Mouse (Mus musculus) heart, embryonic 14.5 days (tissue): ENCODE results near the gene Tcn2. TPM values are rescaled to one million over a fixed set of nuclear protein-coding genes. Genes with fewer than 3 reads are reported as not detected.
A peak's percentile ranks its signal among the peaks of the same experiment; 100 is the strongest.

Source experiments
- ATAC-seq: fragments of 200-750 bp; cut with Nextera tagmentation; 2 replicates; pipeline ENCODE4 v1.8.0; 2017; ENCODE audit warnings: low read depth, moderate TSS enrichment; ENCODE audit not compliant: insufficient number of reproducible peaks, insufficient read depth, low FRiP score
- H3K27ac ChIP-seq, 2 experiments: fragments of 200-500 bp in 1 of 2; fragments of 300-500 bp in 1 of 2; sonication (generic) in 1 of 2; replicated peaks in 1 of 2; 2 replicates each; pipeline ENCODE4 v1.5.1; 2012 to 2014; ENCODE audit warnings: low read depth in 2 of 2, low read length in 2 of 2, control low read depth in 1 of 2, mild to moderate bottlenecking in 1 of 2, mixed read lengths in 1 of 2; ENCODE audit not compliant: control insufficient read depth in 1 of 2, insufficient read depth in 1 of 2
- H3K27me3 ChIP-seq: fragments of 300-500 bp; sonication (generic); 2 replicates; pipeline ENCODE4 v1.6.1; 2014; ENCODE audit warnings: mild to moderate bottlenecking, low read length, control low read depth; ENCODE audit not compliant: control insufficient read depth, insufficient read depth
- H3K36me3 ChIP-seq: fragments of 300-500 bp; sonication (generic); 2 replicates; pipeline ENCODE4 v1.6.1; 2014; ENCODE audit warnings: mild to moderate bottlenecking, control low read depth, low read length, mixed read lengths; ENCODE audit not compliant: control insufficient read depth, insufficient read depth
- H3K4me1 ChIP-seq, 2 experiments: fragments of 200-500 bp in 1 of 2; fragments of 300-500 bp in 1 of 2; sonication (generic) in 1 of 2; 2 replicates each; pipeline ENCODE4 v1.6.1; 2012 to 2014; ENCODE audit warnings: low read length in 2 of 2, control low read depth in 1 of 2, mixed read lengths in 1 of 2; ENCODE audit not compliant: control insufficient read depth in 2 of 2, insufficient read depth in 2 of 2
- H3K4me2 ChIP-seq: fragments of 300-500 bp; sonication (generic); 2 replicates; pipeline ENCODE4 v1.6.1; 2014; ENCODE audit warnings: mild to moderate bottlenecking, low read length
- H3K4me3 ChIP-seq, 2 experiments: fragments of 200-500 bp in 1 of 2; fragments of 300-500 bp in 1 of 2; sonication (generic) in 1 of 2; 2 replicates each; pipeline ENCODE4 v1.5.1; 2012 to 2014; ENCODE audit warnings: low read length in 2 of 2, mild to moderate bottlenecking in 2 of 2, control low read depth in 1 of 2, low read depth in 1 of 2, moderate library complexity in 1 of 2; ENCODE audit not compliant: control insufficient read depth in 1 of 2, insufficient read depth in 1 of 2
- H3K9ac ChIP-seq: fragments of 300-500 bp; sonication (generic); 2 replicates; pipeline ENCODE4 v1.6.1; 2014; ENCODE audit warnings: mild to moderate bottlenecking, low read length
- H3K9me3 ChIP-seq: fragments of 300-500 bp; sonication (generic); 2 replicates; pipeline ENCODE4 v1.6.1; 2016; ENCODE audit warnings: low read length, control low read depth; ENCODE audit not compliant: control insufficient read depth
- WGBS: fragments of 180-500 bp; shearing (Covaris S2); extraction: QIAGEN DNeasy Blood & Tissue Kit; methylation state at CpG from one replicate; pipeline ENCODE4 v1.1.7; 2014; 5-methylcytosine and 5-hydroxymethylcytosine counted together
- polyA plus RNA-seq: library from polyadenylated mRNA; unstranded; fragments of >200 nt; fragmentation: Nextera tagmentation; extraction: Ambion mirVana; gene quantifications from 2 replicates; pipeline ENCODE4 v1.2.1, GENCODE M21; 2014

The Tcn2 gene
- 82.3 and 91.6 TPM in 2 replicates for polyA plus RNA-seq

DNA sequence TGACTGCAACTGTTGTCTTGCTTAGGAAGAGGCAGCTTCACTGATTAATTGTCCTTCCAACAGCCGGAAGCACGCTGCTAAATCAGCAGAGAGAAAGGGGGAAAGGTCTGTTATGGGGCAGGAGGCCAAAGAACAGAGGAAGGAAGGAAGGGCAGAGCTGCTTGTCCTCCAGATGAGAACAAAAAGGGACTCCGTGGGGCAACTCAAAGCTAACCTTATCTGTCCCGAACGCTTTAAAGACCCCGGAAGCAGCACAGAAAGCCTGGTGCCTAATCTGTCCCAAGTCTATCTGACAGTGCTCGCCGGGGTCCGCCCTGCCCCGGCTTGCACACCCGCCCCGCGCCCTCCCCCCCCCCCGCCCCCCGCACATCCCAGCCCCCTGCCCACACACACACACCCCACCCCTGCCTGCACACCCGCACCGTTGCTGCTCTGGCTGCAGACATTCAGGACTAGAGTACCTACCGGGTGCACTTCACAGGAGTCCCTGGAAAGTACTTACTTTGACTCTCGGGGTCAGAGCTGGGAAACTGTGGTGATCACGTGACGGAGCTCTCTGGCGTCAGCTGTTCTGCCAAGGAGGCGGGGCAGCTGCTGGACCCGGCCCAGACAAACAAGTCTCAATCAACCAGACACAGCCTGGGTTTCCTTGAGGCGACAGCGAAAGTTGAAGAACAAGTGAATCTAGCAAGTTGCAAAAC is at the start of gene Tcn2:
TSS of gene Tcn2 (minus strand) at position 649 of the 701 bp plus-strand sequence.
- ATAC-seq = peak; percentile 81
- H3K4me2 ChIP-seq = peak within 1 kb of the TSS; percentile 78
- under 1% methylated on average over 21 of the region's 26 CpGs for WGBS
- peak within 1 kb of the TSS; percentile 49 to 58 for H3K4me3 ChIP-seq
- peaks cover 12% of the 10 kb centered on the region for H3K36me3 ChIP-seq
- H3K4me1 ChIP-seq = peaks cover 6 to 14% of the 10 kb centered on the region in 2 experiments
- H3K27ac ChIP-seq = peak within 1 kb of the TSS in 1 of 2 experiments; percentile 52; a peak in 2 of 4 replicates
- H3K9me3 ChIP-seq = no peaks in the 10 kb centered on the region
- H3K9ac ChIP-seq = peak within 1 kb of the TSS; percentile 74
- no peaks in the 10 kb centered on the region for H3K27me3 ChIP-seq

DNA sequence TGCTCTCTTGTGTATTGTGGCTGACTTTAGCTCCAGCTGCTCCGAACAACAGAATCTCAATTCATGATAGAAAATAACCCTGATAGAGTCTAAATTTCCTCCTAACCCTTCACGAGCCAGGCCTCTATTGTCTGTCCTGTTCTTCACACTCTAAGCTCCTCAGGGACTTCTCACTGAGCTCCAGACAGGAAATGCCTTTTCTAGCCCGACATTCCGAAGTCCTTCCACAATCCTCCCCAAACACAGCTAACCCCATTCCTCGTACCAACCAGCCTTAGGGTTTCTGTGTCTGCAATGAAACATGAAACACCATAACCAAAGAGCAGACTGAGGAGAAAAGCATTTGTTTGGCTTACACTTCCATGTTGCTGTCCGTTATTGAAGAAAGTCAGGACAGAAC is 49.6 kb upstream of the Tcn2 start:
- 49% methylated on average over 6 of the region's 6 CpGs for WGBS
- Histone ChIP-seq H3K9ac (no peak overlapping the region), H3K36me3 (peaks cover 41% of the 10 kb centered on the region), H3K9me3 (no peaks in the 10 kb centered on the region), H3K27ac (peak overlapping the region in 1 of 2 experiments; percentile 54; a peak in 1 of 4 replicates), H3K4me1 (peaks cover 9 to 10% of the 10 kb centered on the region in 2 experiments; a peak in 3 of 4 replicates), H3K4me3 (no peak overlapping the region), H3K27me3 (peaks cover 9% of the 10 kb centered on the region), H3K4me2 (no peak overlapping the region)
- ATAC-seq = no peak

DNA sequence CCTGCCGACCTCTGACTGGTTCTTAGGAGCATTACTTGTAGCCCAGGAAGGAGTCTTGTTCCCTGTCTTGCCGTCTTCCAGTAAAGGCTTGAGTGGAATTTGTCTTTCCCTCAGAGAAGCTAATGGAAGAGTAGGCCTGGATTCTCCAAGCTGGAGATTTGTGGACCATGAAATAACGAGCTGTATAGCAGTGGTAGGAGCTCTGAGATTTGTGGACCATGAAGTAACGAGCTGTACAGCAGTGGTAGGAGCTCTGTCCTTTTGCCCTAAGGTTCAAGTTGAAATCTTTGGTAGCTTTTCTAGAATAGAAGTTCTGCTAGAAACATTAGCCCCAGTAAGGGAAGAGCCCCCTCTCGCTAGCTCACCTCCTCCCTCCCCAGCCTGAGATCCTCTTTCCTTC is 46.5 kb upstream of the Tcn2 start:
- no peaks in the 10 kb centered on the region for H3K9me3 ChIP-seq
- peaks cover 72% of the 10 kb centered on the region for H3K36me3 ChIP-seq
- no peak overlapping the region for H3K4me2 ChIP-seq
- no peak for ATAC-seq
- H3K4me3 ChIP-seq = no peak overlapping the region
- peaks cover 4 to 6% of the 10 kb centered on the region in 2 experiments; a peak in 2 of 4 replicates for H3K4me1 ChIP-seq
- no peaks in the 10 kb centered on the region for H3K27me3 ChIP-seq
- no peak overlapping the region for H3K9ac ChIP-seq
- no peak overlapping the region for H3K27ac ChIP-seq
- 87% methylated on average over 5 of the region's 5 CpGs for WGBS

DNA sequence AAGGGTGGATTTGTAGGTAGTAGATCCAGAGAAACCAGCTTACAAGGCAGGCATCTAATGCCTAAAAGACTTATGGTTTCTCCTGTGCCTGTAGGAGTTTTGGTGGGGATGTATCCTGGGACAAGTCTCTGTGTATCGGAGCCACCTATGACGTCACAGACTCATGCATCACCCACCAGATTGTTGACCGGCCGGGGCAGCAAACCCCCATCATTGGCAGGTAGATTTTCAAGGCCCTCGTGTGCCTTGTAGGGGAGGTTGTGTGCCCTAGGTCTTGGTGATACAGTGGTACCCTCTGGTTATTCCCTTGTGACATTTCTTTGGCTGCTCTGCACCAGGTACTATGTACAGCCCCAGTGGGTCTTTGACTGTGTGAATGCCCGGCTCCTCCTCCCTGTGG is 44.7 kb upstream of the Tcn2 start, which contains the start of gene 4930556J24Rik:
TSS of gene 4930556J24Rik (minus strand) at position 101 of the 400 bp plus-strand sequence.
- Histone ChIP-seq H3K4me1 (no peaks in the 10 kb centered on the region), H3K27me3 (no peaks in the 10 kb centered on the region), H3K4me2 (no peak within 1 kb of the TSS), H3K9me3 (no peaks in the 10 kb centered on the region), H3K4me3 (no peak within 1 kb of the TSS), H3K27ac (no peak within 1 kb of the TSS), H3K9ac (no peak within 1 kb of the TSS), H3K36me3 (peaks cover 90% of the 10 kb centered on the region)
- 96% methylated on average over 6 of the region's 6 CpGs for WGBS
- ATAC-seq = no peak

DNA sequence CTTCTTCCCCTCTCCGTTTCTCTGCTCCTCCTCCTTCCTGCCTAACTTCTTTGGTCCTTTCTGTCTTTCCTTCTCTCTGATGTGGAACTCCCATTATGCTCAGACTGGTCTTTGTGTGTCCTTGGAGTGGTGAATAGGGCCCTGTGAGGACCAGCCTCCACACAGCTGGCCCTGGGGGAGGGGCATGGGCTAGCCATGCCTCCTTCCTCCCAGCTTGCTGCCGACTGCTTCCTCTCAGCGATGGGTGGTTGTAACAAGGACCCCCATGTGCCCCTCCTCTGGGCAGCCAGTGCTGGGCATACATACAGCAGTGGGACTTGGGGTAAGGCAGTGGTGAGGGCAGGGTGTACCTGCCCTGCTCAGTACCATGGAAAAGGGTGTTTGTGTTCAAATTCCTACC is 42.4 kb upstream of the Tcn2 start:
- ATAC-seq = no peak
- no peak overlapping the region for H3K4me2 ChIP-seq
- H3K27me3 ChIP-seq = no peaks in the 10 kb centered on the region
- H3K4me1 ChIP-seq = no peaks in the 10 kb centered on the region
- no peak overlapping the region for H3K4me3 ChIP-seq
- 72% methylated on average over 3 of the region's 3 CpGs for WGBS
- no peak overlapping the region for H3K9ac ChIP-seq
- H3K36me3 ChIP-seq = peaks cover 100% of the 10 kb centered on the region
- no peaks in the 10 kb centered on the region for H3K9me3 ChIP-seq
- no peak overlapping the region for H3K27ac ChIP-seq

DNA sequence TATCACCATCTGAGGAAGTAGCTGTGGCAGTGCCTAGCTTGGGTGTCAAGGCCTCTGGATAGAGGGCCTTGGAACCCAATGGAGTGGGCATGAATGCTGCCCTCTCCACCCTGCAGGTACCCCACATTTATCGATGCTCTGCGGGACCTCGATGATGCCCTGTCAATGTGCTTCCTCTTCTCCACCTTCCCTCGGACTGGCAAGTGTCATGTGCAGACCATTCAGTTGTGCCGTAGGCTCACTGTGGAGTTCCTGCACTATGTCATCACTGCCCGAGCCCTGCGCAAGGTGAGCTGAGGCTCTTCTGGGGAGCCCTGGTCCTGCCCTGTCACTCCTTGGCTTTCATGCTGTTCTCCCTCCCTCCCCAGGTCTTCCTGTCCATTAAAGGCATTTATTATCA is 41.1 kb upstream of the Tcn2 start:
- H3K36me3 ChIP-seq = peaks cover 98% of the 10 kb centered on the region
- H3K4me3 ChIP-seq = no peak overlapping the region
- 89% methylated on average over 7 of the region's 7 CpGs for WGBS
- H3K9me3 ChIP-seq = no peaks in the 10 kb centered on the region
- ATAC-seq = no peak
- no peak overlapping the region for H3K27ac ChIP-seq
- H3K4me1 ChIP-seq = no peaks in the 10 kb centered on the region
- no peak overlapping the region for H3K9ac ChIP-seq
- H3K4me2 ChIP-seq = no peak overlapping the region
- no peaks in the 10 kb centered on the region for H3K27me3 ChIP-seq

DNA sequence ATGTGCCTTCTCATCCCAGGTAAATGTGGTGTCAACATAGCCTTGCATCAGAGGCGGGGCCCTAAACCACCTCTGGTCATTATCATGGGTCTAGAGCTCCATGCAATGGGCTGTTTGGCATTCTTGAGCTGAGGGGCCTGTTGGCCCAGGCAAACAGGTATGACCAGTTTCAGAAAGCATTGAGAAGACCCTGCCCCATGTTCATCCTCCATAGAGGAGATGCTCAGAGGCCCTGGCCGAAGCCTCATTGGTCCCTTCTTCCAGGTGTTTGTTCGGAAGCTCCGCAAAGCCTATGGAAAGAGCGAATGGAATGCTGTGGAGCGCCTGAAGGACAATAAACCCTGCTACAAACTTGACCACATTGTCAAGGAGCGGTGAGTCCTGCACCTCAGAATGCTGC is 38.4 kb upstream of the Tcn2 start:
- no peaks in the 10 kb centered on the region for H3K9me3 ChIP-seq
- no peak overlapping the region for H3K9ac ChIP-seq
- no peaks in the 10 kb centered on the region for H3K27me3 ChIP-seq
- H3K4me2 ChIP-seq = no peak overlapping the region
- H3K4me1 ChIP-seq = no peaks in the 10 kb centered on the region
- H3K27ac ChIP-seq = no peak overlapping the region
- peaks cover 74% of the 10 kb centered on the region for H3K36me3 ChIP-seq
- H3K4me3 ChIP-seq = no peak overlapping the region
- no peak for ATAC-seq
- 97% methylated on average over 7 of the region's 7 CpGs for WGBS
